Mouse (Mus musculus) lung, postnatal 36 days (tissue): Measurements from ENCODE around the gene Dph5.

ENCODE experiments used
- DNase-seq: peaks from one replicate; pipeline ENCODE4 v3.0.0; 2022; ENCODE audit warnings: mixed read lengths

The Dph5 gene

DNA sequence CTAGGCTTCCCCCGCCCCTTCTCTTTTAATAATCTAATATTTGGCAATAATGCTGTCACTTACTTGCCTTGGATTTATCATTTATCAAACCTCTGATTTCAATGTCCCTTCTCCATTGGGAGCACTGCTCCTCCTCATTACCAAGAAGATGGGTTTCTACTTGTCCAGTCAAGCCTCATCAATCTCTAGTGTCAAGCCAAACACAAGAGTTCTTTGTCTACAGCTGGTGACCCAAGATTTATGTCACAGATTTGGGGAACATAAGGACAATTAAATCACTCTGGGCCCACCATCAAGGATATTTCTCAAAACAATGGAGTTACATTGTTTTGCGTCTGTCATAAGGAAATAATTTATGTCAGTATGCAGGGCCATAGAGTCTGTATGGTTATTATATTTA, 5.5 kb downstream of the Dph5 start:
- DNase-seq = no peak

DNA sequence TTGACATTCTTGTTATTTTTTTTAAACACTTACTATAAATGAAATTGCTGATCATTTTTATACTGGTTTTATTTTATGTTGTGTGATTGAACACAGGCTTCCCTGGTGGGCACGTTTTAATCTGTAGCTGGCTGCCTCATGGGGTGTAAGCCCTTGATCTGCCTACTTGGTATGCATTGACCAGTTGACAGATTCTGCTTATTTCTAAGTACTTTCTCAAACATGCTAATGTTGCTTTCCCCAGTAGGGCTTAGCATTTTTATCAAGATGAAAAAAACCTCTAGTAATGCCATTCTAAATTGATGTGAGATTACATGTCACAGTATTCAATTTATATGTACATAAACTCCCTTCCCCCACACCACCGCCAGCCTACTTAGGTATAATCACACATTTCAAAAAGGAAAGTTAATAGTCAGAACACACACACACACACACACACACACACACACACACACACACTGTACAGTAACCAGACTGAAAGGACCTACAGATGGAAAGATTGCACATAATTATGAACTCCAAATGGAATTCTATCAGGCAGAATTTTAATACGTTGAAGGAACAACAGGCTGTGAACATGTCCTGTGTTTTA, 10.8 kb downstream of the Dph5 start:
- no peak for DNase-seq

DNA sequence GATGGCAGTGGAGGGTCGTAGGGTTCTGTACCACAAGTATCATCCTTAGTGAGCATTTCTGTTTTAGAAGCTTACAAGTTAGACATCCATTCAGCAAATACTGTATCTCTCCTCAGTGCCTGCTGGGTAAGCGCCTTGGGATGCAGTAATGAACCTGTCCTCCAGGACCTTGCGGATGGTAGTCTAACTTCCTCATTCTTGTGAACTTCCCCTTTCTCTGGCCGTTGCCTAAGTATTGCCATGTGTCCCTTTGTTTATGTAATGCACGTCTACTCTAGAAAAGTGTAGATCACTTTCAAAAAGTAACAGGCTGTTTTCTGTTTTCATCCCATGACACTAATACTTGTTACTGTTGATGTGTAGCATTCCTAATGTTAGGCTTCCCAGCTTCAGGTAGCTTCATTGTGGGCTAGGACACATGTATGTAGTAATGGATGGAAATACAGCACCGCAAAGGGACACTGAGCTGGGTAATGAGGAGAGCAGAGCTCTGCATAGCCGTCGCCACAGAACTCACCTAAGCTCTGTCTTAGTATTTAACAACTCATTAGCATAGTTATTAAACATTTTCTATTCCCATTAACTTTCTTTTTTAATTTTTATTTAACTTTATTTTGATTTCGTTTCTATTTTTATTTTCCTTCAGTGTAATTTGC, 14.8 kb downstream of the Dph5 start:
- peak; percentile 20 for DNase-seq

DNA sequence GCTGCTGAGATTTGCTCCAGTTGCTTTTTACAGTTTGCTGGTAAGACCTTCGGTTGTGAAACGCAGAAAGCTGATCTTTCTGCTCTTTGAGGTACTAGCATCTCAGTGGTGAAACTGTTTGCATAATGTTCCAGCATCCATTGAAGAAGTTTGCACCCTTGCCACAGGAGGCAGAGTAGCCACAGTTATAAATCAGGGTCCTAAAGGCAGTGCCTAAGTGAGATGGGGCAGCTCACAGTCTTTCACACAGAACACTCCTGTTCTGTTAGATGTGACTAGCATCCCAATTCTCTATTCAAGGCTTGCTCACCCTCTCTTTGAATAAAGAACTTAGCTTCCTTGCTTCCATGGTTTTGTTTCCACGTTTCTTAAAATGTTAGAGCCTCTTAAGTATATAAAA, 17.4 kb downstream of the Dph5 start:
- DNase-seq = no peak

DNA sequence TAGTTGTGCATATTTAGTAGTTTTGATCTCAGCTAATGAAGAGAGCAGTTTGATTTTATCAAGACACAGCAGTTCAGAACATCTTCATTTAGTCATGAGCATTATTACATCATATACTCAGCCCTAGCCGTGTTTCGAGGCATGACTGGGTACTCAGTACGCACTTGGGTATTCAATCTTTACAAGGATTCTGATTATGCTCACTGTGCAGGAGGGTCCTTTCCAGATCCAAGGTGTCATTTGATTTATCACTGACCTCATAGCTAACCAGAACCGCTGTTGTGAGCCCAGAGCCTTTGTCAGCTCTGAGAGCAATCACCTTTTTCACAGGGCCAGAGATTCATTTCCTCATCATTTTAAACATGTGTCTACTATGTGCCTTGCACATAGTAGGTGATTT, 17.9 kb downstream of the Dph5 start:
- DNase-seq = no peak

DNA sequence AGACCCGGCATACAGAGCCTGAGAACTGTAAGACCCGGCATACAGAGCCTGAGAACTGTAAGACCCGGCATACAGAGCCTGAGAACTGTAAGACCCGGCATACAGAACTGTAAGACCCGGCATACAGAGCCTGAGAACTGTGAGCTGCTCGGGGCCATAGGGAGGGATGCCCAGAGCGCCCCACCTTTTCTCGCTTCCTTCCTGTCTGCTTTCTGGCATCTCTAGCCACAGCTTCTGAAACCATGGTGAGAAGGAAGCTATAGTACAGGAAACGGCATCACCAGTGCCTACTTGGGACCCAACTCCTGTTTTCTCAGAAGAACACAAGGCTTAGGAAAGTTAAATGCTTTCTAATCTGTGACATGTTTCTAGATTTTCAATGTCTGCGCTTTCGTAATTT, 19.8 kb downstream of the Dph5 start:
- peak; percentile 46 for DNase-seq

DNA sequence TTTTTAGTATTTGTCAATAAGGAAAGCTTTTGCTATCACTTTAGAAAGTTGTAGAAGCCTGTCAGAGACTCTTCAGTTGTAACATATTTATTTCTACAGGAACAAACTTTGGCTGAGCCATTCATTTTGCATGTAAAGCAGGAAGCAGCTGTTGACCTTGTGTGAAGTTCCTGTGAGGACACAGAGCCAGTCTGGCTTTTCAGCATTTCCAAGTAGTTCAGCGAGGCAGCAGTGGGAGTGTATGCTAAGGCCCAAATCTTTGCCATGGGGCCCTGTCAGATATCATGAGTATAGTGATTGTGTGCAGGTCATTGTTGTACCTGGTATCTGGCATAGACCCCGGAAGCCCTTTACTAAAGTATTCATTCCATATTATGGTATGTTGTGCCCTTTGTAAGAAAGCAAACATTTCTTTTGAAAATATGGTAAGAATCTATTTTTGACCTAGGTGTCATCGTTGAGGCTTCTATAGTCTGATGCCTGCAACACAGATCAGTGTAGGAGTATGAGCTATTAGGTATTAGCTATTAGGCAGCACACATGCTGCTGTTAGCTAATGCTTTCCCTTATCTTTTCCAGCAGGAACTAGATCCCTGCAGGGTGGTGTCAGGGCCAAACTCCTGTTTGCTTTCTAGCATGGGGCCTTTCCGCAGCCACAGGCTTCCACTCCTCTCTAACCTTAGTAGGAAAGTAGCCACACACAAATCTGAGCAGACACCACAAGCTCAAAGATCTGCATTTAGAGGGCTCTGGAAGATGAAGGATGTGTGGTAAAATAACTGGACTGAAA, 37.0 kb downstream of the Dph5 start:
- peak; percentile 57 for DNase-seq

DNA sequence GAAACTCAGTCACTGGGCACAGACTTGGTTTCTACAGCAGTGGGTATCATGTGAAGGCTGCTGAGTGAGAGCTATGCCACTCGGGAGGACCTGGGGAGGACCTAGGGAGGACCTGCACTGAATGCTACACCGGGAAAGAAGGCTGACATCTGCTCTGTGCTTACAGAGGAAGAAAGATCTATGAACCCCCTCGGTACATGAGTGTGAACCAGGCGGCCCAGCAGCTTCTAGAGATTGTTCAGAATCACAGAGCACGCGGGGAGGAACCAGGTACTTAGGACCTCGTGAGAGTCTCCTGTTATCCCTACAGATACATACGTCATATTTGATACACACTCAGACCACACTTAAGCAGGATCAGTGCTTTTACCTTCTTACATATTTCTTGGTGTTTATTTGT, 38.9 kb downstream of the Dph5 start:
- no peak for DNase-seq

DNA sequence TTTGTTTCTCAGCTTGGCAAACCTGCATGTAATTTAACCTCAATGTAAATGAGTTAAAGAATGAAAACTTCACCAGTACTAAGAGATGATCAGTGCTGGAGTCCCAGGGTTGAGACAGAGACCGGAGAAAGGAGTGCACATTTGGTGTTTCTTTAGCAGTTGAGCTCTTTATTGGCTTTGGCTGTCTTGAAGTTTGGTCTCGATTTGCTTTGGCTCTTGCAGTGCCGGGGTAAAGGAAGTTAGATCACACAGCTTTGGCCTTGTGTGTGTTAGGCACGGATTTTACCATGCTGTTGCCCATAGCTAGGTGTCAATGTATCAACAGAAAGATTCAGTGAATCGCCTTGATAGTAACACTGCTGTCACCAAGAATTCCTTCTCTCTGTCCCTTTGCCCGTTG, 44.1 kb downstream of the Dph5 start:
- no peak for DNase-seq

DNA sequence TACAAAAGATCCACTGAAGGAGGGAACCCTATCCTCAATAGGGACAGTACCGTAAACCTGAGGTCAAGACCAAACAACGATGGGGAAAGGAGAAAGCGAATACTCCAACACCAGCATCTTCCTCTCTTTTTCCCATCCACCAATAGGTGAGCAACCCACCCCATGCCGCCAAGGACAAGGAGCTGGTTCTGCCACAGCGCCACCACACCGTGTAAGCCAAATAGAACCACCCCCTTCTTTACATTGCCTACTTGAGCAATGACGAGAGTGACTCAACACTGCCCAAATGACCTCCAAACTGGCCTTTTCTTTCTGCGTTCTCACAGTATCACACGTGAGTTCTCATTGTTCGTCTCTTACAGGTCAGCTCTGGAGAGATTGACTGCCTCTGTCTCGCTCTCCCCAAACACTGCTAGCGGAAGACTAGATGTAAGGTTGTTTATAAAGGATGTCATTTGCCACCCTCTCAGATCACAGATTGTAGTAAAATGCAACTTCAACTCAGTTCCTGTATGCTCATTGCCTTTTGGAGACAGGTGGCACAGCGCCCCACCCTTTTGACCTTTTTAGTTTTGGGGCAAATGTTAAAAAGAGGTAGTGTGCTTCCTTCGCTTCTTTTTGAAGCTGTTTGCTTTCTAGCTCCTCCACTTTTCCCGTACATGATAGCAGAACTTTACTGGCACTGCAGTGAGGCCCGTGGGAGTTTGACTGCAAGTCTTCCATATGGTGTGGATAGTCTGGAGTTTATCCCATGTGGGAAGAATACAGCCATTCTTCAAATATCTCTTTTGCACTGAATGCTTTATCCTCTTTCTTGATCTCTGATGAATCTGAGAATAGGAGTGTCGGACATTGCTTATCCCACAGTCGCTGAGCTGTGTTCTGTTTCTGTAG, 45.9 kb downstream of the Dph5 start:
- DNase-seq = peak; percentile 9

DNA sequence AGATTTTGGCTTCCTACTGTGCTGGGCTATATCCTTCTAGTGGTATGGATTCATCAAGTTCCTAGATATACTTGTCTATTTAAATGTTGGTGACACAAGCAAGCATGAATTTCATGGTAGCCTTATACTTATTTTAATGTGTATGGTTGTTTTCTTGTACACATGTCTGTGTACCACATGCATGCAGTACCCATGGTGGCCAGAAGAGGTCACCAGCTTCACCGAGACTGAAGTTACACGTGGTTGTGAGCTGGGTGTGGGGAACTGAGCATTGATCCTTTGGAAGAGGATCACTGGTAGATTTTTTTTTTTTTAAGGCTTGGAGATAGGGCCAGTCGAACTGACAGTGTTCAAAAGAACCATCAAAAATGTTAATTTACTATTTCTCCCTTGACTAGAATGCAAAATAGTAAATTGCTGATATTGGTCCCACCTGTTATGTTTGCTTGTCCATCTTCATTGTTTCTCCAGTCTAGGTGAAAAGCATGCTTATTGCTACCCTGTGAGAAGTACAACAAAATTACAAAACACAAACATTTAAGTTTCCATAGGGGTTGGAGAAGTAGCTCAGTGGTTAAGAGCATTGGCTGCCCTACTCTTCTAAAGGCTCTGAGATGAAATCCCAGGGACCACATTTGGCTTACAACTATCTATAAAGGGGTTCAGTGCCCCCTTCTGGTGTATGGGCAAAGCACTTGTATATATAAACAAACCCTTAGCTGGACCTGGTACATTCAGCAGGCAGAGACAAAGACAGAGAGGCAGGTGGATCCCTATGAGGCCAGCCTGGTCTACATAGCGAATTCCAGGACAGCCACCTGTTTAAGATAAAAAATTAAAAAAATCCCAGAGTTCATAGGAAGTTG, 49.3 kb downstream of the Dph5 start:
- DNase-seq = peak; percentile 81

DNA sequence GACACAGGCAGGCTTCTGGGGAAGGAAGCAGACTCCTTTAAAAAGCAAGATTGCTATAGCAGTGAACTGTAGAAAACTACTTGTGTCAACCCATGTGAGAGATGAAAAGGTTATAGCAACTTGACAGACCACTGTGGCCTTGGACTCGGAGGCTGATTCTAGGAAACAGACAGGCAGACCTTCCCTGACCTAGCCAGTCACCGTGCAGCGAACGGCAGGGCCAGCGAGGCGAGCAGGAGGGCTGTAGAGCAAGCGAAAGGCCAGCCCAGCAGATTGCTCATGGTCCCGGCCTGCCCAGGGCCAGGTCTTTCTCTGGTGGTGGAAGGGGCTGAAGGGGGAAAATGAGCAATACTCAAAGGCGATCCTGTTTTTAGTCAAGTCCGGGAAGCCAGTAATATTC, 50.2 kb downstream of the Dph5 start:
- no peak for DNase-seq

DNA sequence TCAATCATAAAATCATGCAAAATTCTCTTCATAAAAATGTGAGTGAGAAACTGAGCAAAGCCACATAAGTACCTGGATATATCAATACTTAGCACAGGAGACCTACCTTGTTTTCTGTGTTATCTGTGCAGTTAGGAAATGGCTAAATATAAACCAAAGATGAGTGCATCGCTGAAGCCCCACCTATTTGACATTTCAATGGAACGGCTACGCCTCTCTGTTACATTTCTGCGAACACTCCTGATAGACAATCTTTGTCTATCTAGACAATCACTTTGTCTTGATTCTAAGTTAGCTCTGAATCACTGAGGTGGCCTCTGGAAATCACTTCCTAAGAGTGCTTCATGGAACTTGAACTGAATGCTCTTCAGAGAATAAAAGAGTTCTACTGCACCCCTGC, 52.9 kb downstream of the Dph5 start:
- no peak for DNase-seq

DNA sequence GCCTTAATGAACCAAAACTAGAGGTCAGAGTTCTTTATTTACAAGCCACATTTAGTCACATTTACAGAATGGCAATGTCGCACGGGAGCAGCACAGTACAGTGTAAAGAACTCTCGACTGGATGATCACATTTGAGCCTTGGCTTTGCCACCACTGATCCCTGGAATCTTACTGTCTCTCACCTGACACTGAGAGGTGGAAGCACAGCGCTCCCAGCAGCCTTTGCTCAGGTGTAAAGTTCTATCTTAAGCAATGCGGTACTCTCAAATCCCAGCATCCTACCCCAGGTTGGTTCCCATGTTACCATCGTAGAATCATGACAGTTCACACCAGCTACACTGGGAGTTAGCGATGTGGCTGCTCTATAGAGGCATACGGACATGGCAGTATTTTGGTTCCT, 53.8 kb downstream of the Dph5 start:
- DNase-seq = no peak

DNA sequence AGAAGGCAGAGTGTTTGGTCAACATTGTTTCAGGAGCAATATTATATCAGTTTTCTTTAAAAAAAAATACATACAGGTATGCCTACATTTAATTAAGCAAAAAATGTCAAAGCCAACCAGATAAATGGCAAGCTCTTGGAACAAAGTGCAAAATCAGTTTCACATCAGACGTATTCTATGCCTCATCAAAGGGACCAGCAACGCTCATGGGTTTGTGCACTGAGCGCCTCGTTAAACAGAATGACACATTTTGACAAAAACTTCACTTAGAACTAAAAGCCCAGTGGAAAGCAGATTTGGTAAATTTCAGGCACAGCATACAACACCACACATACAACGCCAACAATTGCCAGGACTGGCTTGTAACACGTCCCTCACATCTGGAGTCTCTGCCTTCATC, 56.7 kb downstream of the Dph5 start:
- no peak for DNase-seq

DNA sequence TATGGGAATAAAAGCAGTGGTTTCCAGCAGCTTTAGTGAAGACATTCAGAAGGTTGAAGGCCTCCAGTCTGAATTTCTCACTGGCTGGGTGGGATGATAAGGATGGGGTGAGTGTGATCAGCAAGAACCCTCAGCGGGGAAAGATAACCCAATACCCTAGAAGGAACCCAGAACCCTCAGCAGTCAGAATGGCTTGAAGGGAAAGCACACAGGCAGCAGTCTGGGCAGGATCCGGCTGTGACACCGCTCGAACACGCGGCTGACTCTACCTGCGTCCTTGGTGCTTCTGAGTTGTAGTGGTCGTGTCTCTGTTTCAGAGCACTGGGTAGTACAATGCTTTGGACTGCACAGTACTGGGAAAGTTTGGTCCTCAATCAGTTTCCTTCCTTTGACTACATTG, 58.6 kb downstream of the Dph5 start:
- no peak for DNase-seq

DNA sequence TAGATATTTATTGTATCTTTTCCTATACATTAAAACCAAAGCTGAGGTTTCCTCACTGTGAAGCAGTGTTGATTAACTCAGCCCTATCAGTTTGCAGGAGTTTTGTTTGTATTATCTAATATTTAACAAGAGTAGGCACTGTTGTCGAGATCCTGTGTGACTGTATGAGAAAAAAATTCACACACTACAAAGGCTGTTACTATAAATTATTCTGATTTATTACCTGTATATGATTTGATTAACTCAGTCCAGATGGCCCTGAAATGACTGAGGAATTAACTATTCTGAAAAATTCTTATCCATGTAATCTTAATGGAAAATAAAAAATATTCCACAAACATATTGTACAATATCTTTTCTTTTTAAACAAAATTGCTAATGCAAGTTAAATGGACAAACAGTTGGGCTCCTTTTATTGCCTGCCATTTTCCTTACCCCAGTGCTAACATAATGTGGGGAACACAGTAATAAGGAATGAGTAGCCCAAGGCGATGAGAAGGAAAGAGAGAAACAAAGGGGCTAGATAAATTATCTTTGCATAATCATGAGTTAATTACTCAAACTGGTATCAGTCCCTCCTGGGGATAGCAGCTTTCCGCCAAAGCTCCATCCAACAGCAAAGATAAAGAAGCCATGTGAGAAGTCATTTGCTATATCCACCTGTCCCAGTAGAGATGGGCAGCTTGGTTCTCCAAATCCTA, 61.7 kb downstream of the Dph5 start:
- no peak for DNase-seq

DNA sequence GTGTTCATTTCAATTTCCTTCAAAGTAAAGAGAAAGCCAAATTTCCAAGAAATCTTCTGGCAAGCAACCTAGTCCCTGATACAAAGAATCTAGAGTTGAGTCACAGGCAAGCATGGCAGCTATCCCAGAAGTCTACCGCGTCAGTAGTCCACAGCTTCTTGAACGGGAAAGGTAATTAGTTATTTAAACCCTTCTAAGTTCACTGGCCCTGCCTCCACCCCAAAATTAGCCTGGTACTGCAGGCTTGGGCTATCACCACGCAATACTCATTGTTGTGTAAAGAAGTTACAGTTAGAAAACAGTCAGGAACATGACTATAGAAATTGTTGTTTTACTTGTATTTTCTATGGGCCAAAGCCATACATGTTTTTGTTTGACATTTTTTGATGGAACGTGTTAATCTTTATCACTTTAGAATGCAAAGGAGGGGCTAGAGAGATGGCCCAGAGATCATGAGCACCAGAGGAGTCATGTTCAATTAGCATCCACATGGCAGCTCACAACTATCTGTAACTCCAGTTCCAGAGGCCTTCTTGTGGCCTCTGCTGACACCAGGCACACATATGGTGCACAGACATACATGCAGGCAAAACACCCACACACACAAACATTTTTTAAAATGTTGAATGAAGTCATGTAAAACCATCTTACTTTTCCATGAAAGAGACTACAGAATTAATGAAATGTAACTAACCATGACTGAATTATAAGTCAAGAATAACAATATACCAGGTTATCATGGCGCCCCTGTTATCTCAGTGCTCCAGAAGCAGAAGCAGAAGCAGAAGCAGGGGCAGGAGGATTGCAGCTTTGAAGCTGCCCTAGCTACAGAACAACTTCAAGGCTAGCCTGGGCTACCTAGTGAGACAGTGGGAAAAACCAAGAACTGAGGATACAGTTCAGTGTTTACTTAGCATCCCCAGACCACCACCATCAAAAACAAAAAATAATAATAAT, 62.6 kb downstream of the Dph5 start:
- DNase-seq = peak; percentile 13

DNA sequence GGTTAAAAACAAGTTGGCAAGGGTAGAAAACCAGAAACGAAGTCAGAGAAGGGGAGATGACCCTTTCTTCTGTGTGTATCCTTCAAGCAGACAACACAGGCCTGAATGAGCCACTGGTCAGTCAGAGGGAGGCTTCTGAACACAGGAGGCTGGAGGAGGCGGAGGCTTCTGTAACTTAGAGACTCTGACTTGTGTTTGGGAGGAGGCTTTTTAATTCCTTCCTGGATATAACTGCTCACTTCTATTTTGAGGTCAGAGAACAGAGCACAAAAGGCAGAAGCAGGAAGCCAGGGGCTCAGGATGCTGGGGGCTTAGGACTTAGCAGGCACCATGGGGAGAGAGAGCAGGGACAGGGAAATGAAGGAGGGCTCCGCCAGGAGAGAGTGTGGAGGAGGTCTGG, 63.6 kb downstream of the Dph5 start:
- DNase-seq = peak; percentile 29

DNA sequence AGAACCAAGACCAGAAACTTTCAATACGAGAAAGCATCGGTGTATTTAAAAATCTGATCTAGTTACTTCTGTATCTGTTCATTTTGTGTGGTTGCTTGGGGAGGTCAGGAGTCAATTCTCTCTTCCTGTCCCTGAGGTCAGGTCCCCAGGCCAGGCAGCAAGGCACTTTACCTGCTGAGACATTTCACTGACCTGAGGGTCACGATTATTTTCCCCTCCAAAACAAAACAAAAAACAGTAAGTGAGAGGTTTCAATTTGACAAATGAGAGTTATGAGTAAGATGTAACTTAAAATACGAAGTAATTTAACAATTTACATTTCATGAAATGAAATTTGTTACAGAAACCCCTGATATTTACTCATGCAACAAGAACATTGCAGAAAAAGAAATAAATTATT, 64.7 kb downstream of the Dph5 start:
- no peak for DNase-seq
